Mouse (Mus musculus): ENCODE measurements around the gene Rps10.

The Rps10 gene

GRCm38 (mm10) chr17:27636132-27637020, at the start of gene Rps10:
TSS of gene Rps10 (minus strand) at chr17:27636669.
- peak; percentile 82 for DNase-seq (ENCODE audit: low read depth, low spot score)

- no peak for DNase-seq (ENCODE audit: low read depth, low spot score)
Observed at GRCm38 (mm10) chr17:27685550-27685913, 49.1 kb upstream of the Rps10 start.

GRCm38 (mm10) chr17:27684886-27685549, 48.5 kb upstream of the Rps10 start:
- DNase-seq (ENCODE audit: low read depth, low spot score): peak; percentile 75

- DNase-seq (ENCODE audit: low read depth, low spot score): peak; percentile 33
Observed at GRCm38 (mm10) chr17:27678924-27679813, 42.7 kb upstream of the Rps10 start.

- DNase-seq (ENCODE audit: low read depth, low spot score): no peak
Observed at GRCm38 (mm10) chr17:27677756-27678155, 41.3 kb upstream of the Rps10 start.

- DNase-seq (ENCODE audit: low read depth, low spot score): no peak
Observed at GRCm38 (mm10) chr17:27676270-27676669, 39.8 kb upstream of the Rps10 start.

- DNase-seq (ENCODE audit: low read depth, low spot score): peak; percentile 76
Observed at GRCm38 (mm10) chr17:27675453-27675852, 39.0 kb upstream of the Rps10 start.

- no peak for DNase-seq (ENCODE audit: low read depth, low spot score)
Observed at GRCm38 (mm10) chr17:27673945-27674344, 37.5 kb upstream of the Rps10 start.

- DNase-seq (ENCODE audit: low read depth, low spot score): no peak
Observed at GRCm38 (mm10) chr17:27671720-27672119, 35.3 kb upstream of the Rps10 start.

- DNase-seq (ENCODE audit: low read depth, low spot score): no peak
Observed at GRCm38 (mm10) chr17:27658767-27659166, 22.3 kb upstream of the Rps10 start.

- DNase-seq (ENCODE audit: low read depth, low spot score): no peak
Observed at GRCm38 (mm10) chr17:27657123-27657522, 20.7 kb upstream of the Rps10 start.

- DNase-seq (ENCODE audit: low read depth, low spot score): no peak
Observed at GRCm38 (mm10) chr17:27656414-27656813, 19.9 kb upstream of the Rps10 start.

GRCm38 (mm10) chr17:27656011-27656399, 19.5 kb upstream of the Rps10 start:
- no peak for DNase-seq (ENCODE audit: low read depth, low spot score)

- no peak for DNase-seq (ENCODE audit: low read depth, low spot score)
Observed at GRCm38 (mm10) chr17:27655089-27656010, 18.9 kb upstream of the Rps10 start, which contains the start of gene Pacsin1. TSS of gene Pacsin1 (plus strand) at chr17:27655509.

GRCm38 (mm10) chr17:27653253-27653959, 16.9 kb upstream of the Rps10 start:
- DNase-seq (ENCODE audit: low read depth, low spot score): peak; percentile 71

GRCm38 (mm10) chr17:27652046-27652790, 15.7 kb upstream of the Rps10 start:
- no peak for DNase-seq (ENCODE audit: low read depth, low spot score)

- DNase-seq (ENCODE audit: low read depth, low spot score): no peak
Observed at GRCm38 (mm10) chr17:27650586-27650985, 14.1 kb upstream of the Rps10 start.

GRCm38 (mm10) chr17:27650160-27650559, 13.7 kb upstream of the Rps10 start:
- DNase-seq (ENCODE audit: low read depth, low spot score): peak; percentile 86

- no peak for DNase-seq (ENCODE audit: low read depth, low spot score)
Observed at GRCm38 (mm10) chr17:27645807-27646206, 9.3 kb upstream of the Rps10 start.

Data from ES-CJ7 (cell line).